Mouse (Mus musculus): ENCODE data around the gene Pacs2.

DNA sequence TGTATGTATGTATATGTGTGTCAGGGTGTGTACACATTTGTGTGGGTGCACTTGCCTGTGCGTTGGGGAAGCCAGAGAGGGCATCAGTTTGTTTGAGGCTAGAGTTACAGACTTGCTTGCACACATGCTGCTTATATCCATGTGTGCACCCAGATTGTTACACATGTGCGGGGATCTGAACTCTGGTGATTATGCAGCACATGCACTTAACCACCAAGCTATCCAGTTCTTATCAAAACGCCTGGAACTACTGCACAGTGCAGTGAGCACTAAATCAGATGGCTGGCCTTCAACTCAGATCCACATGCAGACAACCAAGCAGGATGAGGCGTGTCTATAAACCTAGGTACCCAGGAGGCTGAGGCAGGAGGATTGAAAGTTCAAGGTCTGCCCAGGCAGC is 22.7 kb downstream of the Pacs2 start:
- TF ChIP-seq GATA1 (IDR thresholded peaks at IDR 0.05; ENCODE audit: borderline replicate concordance, low read length) (no peak), FLI1 (IDR thresholded peaks at IDR 0.05; ENCODE audit: low read length) (no peak)
